In genomic region chr5:100071541-100071940, GRCm38 (mm10) we compare ENCODE assay signal across 20 mouse cellular contexts. TPM values are rescaled to one million over a fixed set of nuclear protein-coding genes. Genes with fewer than 3 reads are reported as not detected.
DNase-seq lines count a peak whose midpoint lies in the region; ATAC-seq and TF ChIP-seq lines count a peak whose summit lies in the region.
"Had no signal": no experiment of that assay in that cellular context is flagged by ENCODE, and none has a peak within 500 bp of the region (broad histone marks: within the 10 kb centered on the region; RNA-seq: fewer than 3 reads in every experiment).

No protein-coding gene starts in this region.

- intact Hi-C loops in gastrocnemius, adult 2 months (cut with DNase I), result loop anchor here (2.0 to 5.0 kb wide), 2 partner anchors 169 to 251 kb away; no protein-coding TSS in a partner anchor

- H3K9me3 ChIP-seq in midbrain, postnatal 0 days (ENCODE audit: low read length), result no peaks in the 10 kb centered on the region
- no peaks in the 10 kb centered on the region for H3K9me3 ChIP-seq in midbrain, embryonic 15.5 days
- H3K9me3 ChIP-seq: embryonic facial prominence, embryonic 13.5 days; G1E; heart, embryonic 13.5 days; hindbrain, embryonic 10.5 days; hindbrain, embryonic 15.5 days had no signal

- H3K27ac ChIP-seq in gastrocnemius, adult 2 months, result no peak overlapping the region
- H3K27ac ChIP-seq in layer of hippocampus, adult 2 months, result no peak overlapping the region
- no peak overlapping the region for H3K27ac ChIP-seq in midbrain, postnatal 0 days (ENCODE audit: low read depth, low read length)
- no peak overlapping the region for H3K27ac ChIP-seq in midbrain, embryonic 15.5 days
- H3K27ac ChIP-seq: embryonic facial prominence, embryonic 13.5 days; heart, embryonic 13.5 days; hindbrain, embryonic 10.5 days; hindbrain, embryonic 15.5 days had no signal

- no peak overlapping the region for H3K9ac ChIP-seq in midbrain, postnatal 0 days (replicated peaks; ENCODE audit: low read length, poor library complexity, severe bottlenecking)
- H3K9ac ChIP-seq in midbrain, embryonic 15.5 days, result no peak overlapping the region
- H3K9ac ChIP-seq: embryonic facial prominence, embryonic 13.5 days; heart, embryonic 13.5 days; hindbrain, embryonic 15.5 days had no signal

- 96% methylated on average over 5 of the region's 5 CpGs for WGBS in midbrain, postnatal 0 days
- 92% methylated on average over 5 of the region's 5 CpGs for WGBS in midbrain, embryonic 15.5 days

- no peak for DNase-seq in gastrocnemius, adult 2 months
- DNase-seq in gastrocnemius, postnatal 10 days, result no peak
- no peak for DNase-seq in layer of hippocampus, adult 2 months (ENCODE audit: low spot score in 2 of 2)
- DNase-seq in layer of hippocampus, adult 11-12 months (ENCODE audit: low spot score), result no peak
- no peak for DNase-seq in midbrain, postnatal 0 days (ENCODE audit: low spot score)
- DNase-seq in brain, embryonic 14.5 days (ENCODE audit: low read depth), result no peak
- DNase-seq in testis, postnatal 14 days (ENCODE audit: low spot score), result no peak
- DNase-seq: adrenal gland, postnatal 10 days; cerebellum, adult 18-20 months; cerebellum, adult 9-11 months; cerebellum, postnatal 36 days; gastrocnemius, postnatal 25 days had no signal

- peaks cover 21% of the 10 kb centered on the region for H3K36me3 ChIP-seq in midbrain, postnatal 0 days (ENCODE audit: insufficient read depth, low read length)
- H3K36me3 ChIP-seq in midbrain, embryonic 15.5 days (replicated peaks), result peaks cover 17% of the 10 kb centered on the region; the same call in 1 of the 2 replicates

- ATAC-seq in midbrain, postnatal 0 days (ENCODE audit: low FRiP score), result no peak
- no peak for ATAC-seq in midbrain, embryonic 15.5 days (replicated peaks)
- ATAC-seq: forebrain, embryonic 16.5 days; inflammation-experienced regulatory T-cells, adult 6 months had no signal

- peak; percentile 6; the same call in 1 of the 2 replicates for TF ChIP-seq CTCF in gastrocnemius, adult 2 months (IDR thresholded peaks at IDR 0.05)
- TF ChIP-seq CTCF in layer of hippocampus, adult 2 months (conservative IDR thresholded peaks at IDR 0.05), result peak; percentile 62
- TF ChIP-seq CTCF in midbrain, postnatal 0 days (IDR thresholded peaks at IDR 0.05), result peak; percentile 2; the same call in 1 of the 2 replicates
- TF ChIP-seq CTCF in brain, embryonic 14.5 days (IDR thresholded peaks at IDR 0.05; ENCODE audit: borderline replicate concordance, extremely low read depth, insufficient read depth, insufficient read length), result 0 out of 2 replicates have a peak, but pooled peaks have one; percentile 1

- no peaks in the 10 kb centered on the region for H3K27me3 ChIP-seq in midbrain, postnatal 0 days (ENCODE audit: insufficient read depth, low read length)
- H3K27me3 ChIP-seq in midbrain, embryonic 15.5 days (replicated peaks), result no peaks in the 10 kb centered on the region
- H3K27me3 ChIP-seq: embryonic facial prominence, embryonic 13.5 days; heart, embryonic 13.5 days; hindbrain, embryonic 15.5 days had no signal

- no peak overlapping the region for H3K4me3 ChIP-seq in gastrocnemius, adult 2 months
- no peak overlapping the region for H3K4me3 ChIP-seq in layer of hippocampus, adult 2 months
- no peak overlapping the region for H3K4me3 ChIP-seq in midbrain, postnatal 0 days (ENCODE audit: low read depth, low read length)
- H3K4me3 ChIP-seq in midbrain, embryonic 15.5 days, result no peak overlapping the region
- H3K4me3 ChIP-seq: embryonic facial prominence, embryonic 13.5 days; heart, embryonic 13.5 days; hindbrain, embryonic 10.5 days; hindbrain, embryonic 15.5 days had no signal

- no peak for TF ChIP-seq POLR2A in brain, embryonic 14.5 days (IDR thresholded peaks at IDR 0.05; ENCODE audit: borderline replicate concordance, extremely low read depth, insufficient read depth, insufficient read length, poor library complexity, severe bottlenecking)

- H3K4me1 ChIP-seq in midbrain, postnatal 0 days (ENCODE audit: insufficient read depth, low read length), result no peaks in the 10 kb centered on the region
- no peaks in the 10 kb centered on the region; the same call in 1 of the 2 replicates for H3K4me1 ChIP-seq in midbrain, embryonic 15.5 days
- H3K4me1 ChIP-seq: embryonic facial prominence, embryonic 13.5 days; heart, embryonic 13.5 days; hindbrain, embryonic 10.5 days; hindbrain, embryonic 15.5 days had no signal

- H3K4me2 ChIP-seq in midbrain, postnatal 0 days (ENCODE audit: low read depth, low read length, poor library complexity, severe bottlenecking), result no peak overlapping the region
- no peak overlapping the region for H3K4me2 ChIP-seq in midbrain, embryonic 15.5 days
- H3K4me2 ChIP-seq: embryonic facial prominence, embryonic 13.5 days; heart, embryonic 13.5 days; hindbrain, embryonic 15.5 days had no signal

RNA-seq across cellular contexts. Expression of gene Enoph1, which starts 31.8 kb away (rescaled TPM):
- 1 to 10 TPM; 6.7 to 9.0 TPM for total RNA-seq in gastrocnemius, adult 2 months (2021)
- total RNA-seq in gastrocnemius, postnatal 10 days (2021), result 10 to 100 TPM in 1 of 2 experiments, 1 to 10 TPM in 1; 9.0 to 10.5 TPM
- total RNA-seq in layer of hippocampus, adult 2 months (2021), result 10 to 100 TPM; 50.8 to 51.9 TPM
- total RNA-seq in midbrain, postnatal 0 days (2014; rRNA removed), result 50.0 and 54.7 TPM in 2 replicates
- 55.0 and 56.3 TPM in 2 replicates for polyA plus RNA-seq in midbrain, postnatal 0 days (2015; fragmentation: Nextera tagmentation; extraction: Ambion mirVana)
- polyA plus RNA-seq in midbrain, embryonic 15.5 days (2015; fragmentation: Nextera tagmentation; extraction: Ambion mirVana), result 51.7 and 56.2 TPM in 2 replicates
- 57.5 and 59.5 TPM in 2 replicates for polyA plus RNA-seq in brain, embryonic 14.5 days (2012; rRNA removed)

RNA-seq across cellular contexts. Expression of gene Hnrnpdl, which starts 32.1 kb away (rescaled TPM):
- total RNA-seq in gastrocnemius, adult 2 months (2021), result 10 to 100 TPM; 74.8 to 77.5 TPM
- total RNA-seq in gastrocnemius, postnatal 10 days (2021), result 100 to 1,000 TPM in 1 of 2 experiments, 10 to 100 TPM in 1; 92.8 to 105 TPM
- total RNA-seq in layer of hippocampus, adult 2 months (2021), result 100 to 1,000 TPM; 203 to 216 TPM
- total RNA-seq in midbrain, postnatal 0 days (2014; rRNA removed), result 145 and 171 TPM in 2 replicates
- polyA plus RNA-seq in midbrain, postnatal 0 days (2015; fragmentation: Nextera tagmentation; extraction: Ambion mirVana), result 203 and 214 TPM in 2 replicates
- 221 and 226 TPM in 2 replicates for polyA plus RNA-seq in midbrain, embryonic 15.5 days (2015; fragmentation: Nextera tagmentation; extraction: Ambion mirVana)
- 454 and 560 TPM in 2 replicates for polyA plus RNA-seq in brain, embryonic 14.5 days (2012; rRNA removed)

Comparison
In these comparisons a context has a peak if more than half of its experiments do, and no peak if none do; other contexts are left out.
1. CTCF ChIP-seq: peak in every context shown above with its lines; median percentile 62 in layer of hippocampus, adult 2 months; 6 in gastrocnemius, adult 2 months; 2 in midbrain, postnatal 0 days; 1 in brain, embryonic 14.5 days.